Mouse (Mus musculus) layer of hippocampus, adult 2 months (tissue): ENCODE measurements at regions not wholly inside any gene's neighbourhood (a gene's known extent, or its start where the extent isn't known, plus 50 kb on each side); places are given as distances from the start of the nearest gene placed in this dataset.

Experiments used
- DNase-seq, 2 experiments: peaks; one replicate each; pipeline ENCODE4 v3.0.0; 2022; ENCODE audit warnings: low spot score in 2 of 2
- H3K27ac ChIP-seq: fragments of 200-600 bp; 2 replicates; pipeline ENCODE4 v1.8.1; 2022
- H3K4me3 ChIP-seq: fragments of 200-600 bp; 2 replicates; pipeline ENCODE4 v1.8.1; 2022; ENCODE audit warnings: mild to moderate bottlenecking
- CTCF ChIP-seq: fragments of 200-600 bp; conservative IDR thresholded peaks from 2 replicates; pipeline ENCODE4 v1.8.1; 2022; ENCODE audit warnings: antibody characterized with exemption, mild to moderate bottlenecking, moderate library complexity

DNA sequence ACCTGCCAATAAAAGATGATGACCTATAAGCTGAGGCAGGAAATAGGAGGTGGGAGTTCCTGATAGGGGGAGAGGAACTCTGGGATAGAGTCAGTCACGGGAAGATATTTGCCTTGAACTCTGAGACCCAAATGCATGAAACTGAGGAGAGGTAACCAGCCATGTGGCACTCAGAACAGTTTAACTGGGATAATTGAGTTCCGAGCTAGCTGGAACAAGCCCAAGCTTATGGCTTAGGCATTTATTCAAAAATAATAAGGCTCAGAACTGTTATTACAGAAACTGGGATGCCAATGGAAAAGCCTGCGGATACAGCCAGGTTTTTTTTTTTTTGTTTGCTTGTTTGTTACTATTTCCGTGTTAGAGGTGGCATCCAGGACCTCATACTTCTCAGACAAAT is 425.0 kb downstream of the Ate1 start:
- no peak for DNase-seq
- Histone ChIP-seq H3K27ac (no peak overlapping the region), H3K4me3 (no peak overlapping the region)
- no peak for TF ChIP-seq CTCF

DNA sequence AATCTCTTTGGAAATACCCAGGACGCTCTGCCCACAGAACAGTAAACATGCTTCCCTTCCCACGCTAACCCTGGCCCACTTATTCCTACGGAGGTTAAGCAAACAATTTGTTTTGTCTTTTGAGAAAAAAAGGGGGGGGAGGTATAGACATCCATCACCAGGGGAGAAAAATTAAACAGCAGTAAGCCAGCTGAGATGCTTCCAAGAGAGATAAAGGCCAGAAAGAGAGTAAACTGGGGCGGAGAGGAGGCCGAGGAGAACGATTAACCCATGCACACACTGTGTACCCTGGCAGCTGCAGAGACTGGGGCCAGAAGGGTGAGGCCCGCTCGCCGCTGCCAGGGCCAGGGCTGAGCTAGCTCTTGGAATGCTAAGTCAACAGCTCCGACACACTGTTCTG is 421.6 kb downstream of the Ate1 start:
- H3K4me3 ChIP-seq: no peak overlapping the region
- H3K27ac ChIP-seq: no peak overlapping the region
- DNase-seq: no peak
- no peak for TF ChIP-seq CTCF

DNA sequence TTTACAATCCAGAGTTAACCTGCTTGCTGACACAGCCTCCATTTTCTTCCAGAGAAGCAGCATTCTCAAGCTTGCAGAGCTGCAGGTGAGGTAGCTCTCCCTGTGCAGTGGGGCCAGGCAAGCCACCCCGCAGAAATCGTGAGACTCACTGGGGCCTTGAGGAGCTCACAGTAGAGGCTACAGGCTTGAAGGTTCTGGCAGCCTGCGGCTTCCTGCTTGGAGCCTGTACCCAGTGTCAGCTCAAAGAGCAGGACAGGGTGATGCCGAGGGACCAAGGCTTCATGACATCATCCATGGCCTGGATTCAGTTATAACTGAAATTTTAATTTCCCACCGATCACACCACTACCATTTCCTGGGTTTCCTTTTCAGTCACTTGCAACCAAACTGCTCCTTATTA is 417.5 kb downstream of the Ate1 start:
- no peak for TF ChIP-seq CTCF
- Histone ChIP-seq H3K27ac (no peak overlapping the region), H3K4me3 (no peak overlapping the region)
- DNase-seq: no peak

GRCm38 (mm10) chr7:130106961-130107360 is 413.2 kb downstream of the Ate1 start:
- no peak overlapping the region for H3K27ac ChIP-seq
- no peak overlapping the region for H3K4me3 ChIP-seq
- DNase-seq: no peak
- TF ChIP-seq CTCF: no peak

DNA sequence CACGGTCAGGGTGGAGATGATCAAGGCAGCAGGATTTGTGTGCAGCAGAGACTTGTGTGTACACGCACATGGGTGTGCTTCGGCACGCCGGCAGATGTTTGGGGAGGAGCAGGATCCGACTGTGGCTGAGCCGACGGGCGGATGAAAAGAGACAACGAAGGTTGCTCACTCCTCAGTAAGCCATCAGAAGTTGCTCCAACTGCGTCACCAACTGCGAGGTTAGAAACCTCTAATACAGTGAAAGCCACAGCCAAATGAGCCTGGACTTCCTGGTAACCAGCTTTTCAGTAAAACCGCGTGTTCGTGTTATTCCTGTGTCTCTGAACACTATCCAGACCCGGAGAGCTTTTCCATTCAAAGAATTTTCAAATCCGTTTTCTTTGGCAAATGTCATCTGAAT is 411.8 kb downstream of the Ate1 start:
- no peak overlapping the region; the same call in 1 of the 2 replicates for H3K4me3 ChIP-seq
- no peak for TF ChIP-seq CTCF
- DNase-seq: no peak
- H3K27ac ChIP-seq: no peak overlapping the region
